Mouse (Mus musculus): ENCODE data around the gene Sorbs1. TPM values are rescaled to one million over a fixed set of nuclear protein-coding genes. Genes with fewer than 3 reads are reported as not detected.

Sorbs1 gene
- polyA plus RNA-seq, 2 experiments = 35.3 to 40.6 TPM

- peaks cover 34% of the 10 kb centered on the region for H3K4me1 ChIP-seq (ENCODE audit: control insufficient read depth, insufficient read depth, low read length)
- H3K27me3 ChIP-seq (ENCODE audit: control insufficient read depth, insufficient read depth, low read length) = no peaks in the 10 kb centered on the region
- H3K4me2 ChIP-seq (replicated peaks; ENCODE audit: low read depth, low read length, severe bottlenecking) = no peak overlapping the region
- WGBS = 61% methylated on average over 4 of the region's 4 CpGs
- H3K9me3 ChIP-seq (ENCODE audit: control insufficient read depth, low read length) = no peaks in the 10 kb centered on the region
- peak overlapping the region; percentile 65; the same call in 1 of the 2 replicates for H3K27ac ChIP-seq (replicated peaks; ENCODE audit: low read depth, low read length)
- ATAC-seq (ENCODE audit: low FRiP score, low read depth) (0 out of 2 replicates have a peak, but pooled peaks have one; percentile 2), DNase-seq (ENCODE audit: low spot score) (no peak)
- no peak for TF ChIP-seq POLR2A (IDR thresholded peaks at IDR 0.05; ENCODE audit: borderline replicate concordance, extremely low read depth, insufficient read depth, insufficient read length)
- H3K9ac ChIP-seq (ENCODE audit: low read depth, low read length, severe bottlenecking) = no peak overlapping the region
- no peak overlapping the region for H3K4me3 ChIP-seq (replicated peaks; ENCODE audit: low read length)
- no peaks in the 10 kb centered on the region for H3K36me3 ChIP-seq (ENCODE audit: control insufficient read depth, insufficient read depth, low read length)
Measured at GRCm38 (mm10) chr19:40410511-40410910, 103.1 kb downstream of the Sorbs1 start.

GRCm38 (mm10) chr19:40410109-40410508, 103.5 kb downstream of the Sorbs1 start:
- Histone ChIP-seq H3K27me3 (ENCODE audit: control insufficient read depth, insufficient read depth, low read length) (no peaks in the 10 kb centered on the region), H3K36me3 (ENCODE audit: control insufficient read depth, insufficient read depth, low read length) (no peaks in the 10 kb centered on the region), H3K4me2 (replicated peaks; ENCODE audit: low read depth, low read length, severe bottlenecking) (no peak overlapping the region), H3K9ac (ENCODE audit: low read depth, low read length, severe bottlenecking) (no peak overlapping the region), H3K4me1 (ENCODE audit: control insufficient read depth, insufficient read depth, low read length) (peaks cover 33% of the 10 kb centered on the region), H3K4me3 (replicated peaks; ENCODE audit: low read length) (no peak overlapping the region), H3K27ac (replicated peaks; ENCODE audit: low read depth, low read length) (peak overlapping the region; percentile 45), H3K9me3 (ENCODE audit: control insufficient read depth, low read length) (no peaks in the 10 kb centered on the region)
- 47% methylated on average over 9 of the region's 9 CpGs for WGBS
- TF ChIP-seq POLR2A (IDR thresholded peaks at IDR 0.05; ENCODE audit: borderline replicate concordance, extremely low read depth, insufficient read depth, insufficient read length) = no peak
- peak; percentile 27 for DNase-seq (ENCODE audit: low spot score)
- peak; percentile 64 for ATAC-seq (ENCODE audit: low FRiP score, low read depth)

- Histone ChIP-seq H3K4me3 (replicated peaks; ENCODE audit: low read length) (no peak overlapping the region), H3K9me3 (ENCODE audit: control insufficient read depth, low read length) (no peaks in the 10 kb centered on the region), H3K27ac (replicated peaks; ENCODE audit: low read depth, low read length) (peak overlapping the region; percentile 45), H3K27me3 (ENCODE audit: control insufficient read depth, insufficient read depth, low read length) (no peaks in the 10 kb centered on the region), H3K9ac (ENCODE audit: low read depth, low read length, severe bottlenecking) (no peak overlapping the region), H3K4me1 (ENCODE audit: control insufficient read depth, insufficient read depth, low read length) (peaks cover 27% of the 10 kb centered on the region), H3K36me3 (ENCODE audit: control insufficient read depth, insufficient read depth, low read length) (no peaks in the 10 kb centered on the region), H3K4me2 (replicated peaks; ENCODE audit: low read depth, low read length, severe bottlenecking) (no peak overlapping the region)
- TF ChIP-seq POLR2A (IDR thresholded peaks at IDR 0.05; ENCODE audit: borderline replicate concordance, extremely low read depth, insufficient read depth, insufficient read length) = no peak
- DNase-seq (ENCODE audit: low spot score) (no peak), ATAC-seq (ENCODE audit: low FRiP score, low read depth) (no peak)
- 86% methylated on average over 11 of the region's 11 CpGs for WGBS
Measured at GRCm38 (mm10) chr19:40409500-40410035, 104.0 kb downstream of the Sorbs1 start.

GRCm38 (mm10) chr19:40407186-40407585, 106.4 kb downstream of the Sorbs1 start:
- WGBS = 76% methylated on average over 2 of the region's 2 CpGs
- no peak for TF ChIP-seq POLR2A (IDR thresholded peaks at IDR 0.05; ENCODE audit: borderline replicate concordance, extremely low read depth, insufficient read depth, insufficient read length)

GRCm38 (mm10) chr19:40406661-40407060, 106.9 kb downstream of the Sorbs1 start:
- 96% methylated on average over 8 of the region's 8 CpGs for WGBS
- no peaks in the 10 kb centered on the region for H3K9me3 ChIP-seq (ENCODE audit: control insufficient read depth, low read length)

More at GRCm38 (mm10) chr19:40407186-40407585, 106.4 kb downstream of the Sorbs1 start:
- Histone ChIP-seq H3K4me1 (ENCODE audit: control insufficient read depth, insufficient read depth, low read length) (peaks cover 18% of the 10 kb centered on the region), H3K36me3 (ENCODE audit: control insufficient read depth, insufficient read depth, low read length) (no peaks in the 10 kb centered on the region), H3K27ac (replicated peaks; ENCODE audit: low read depth, low read length) (no peak overlapping the region), H3K9me3 (ENCODE audit: control insufficient read depth, low read length) (no peaks in the 10 kb centered on the region), H3K4me3 (replicated peaks; ENCODE audit: low read length) (no peak overlapping the region), H3K27me3 (ENCODE audit: control insufficient read depth, insufficient read depth, low read length) (no peaks in the 10 kb centered on the region), H3K4me2 (replicated peaks; ENCODE audit: low read depth, low read length, severe bottlenecking) (no peak overlapping the region), H3K9ac (ENCODE audit: low read depth, low read length, severe bottlenecking) (no peak overlapping the region)
- ATAC-seq (ENCODE audit: low FRiP score, low read depth) (no peak), DNase-seq (ENCODE audit: low spot score) (no peak)

More at GRCm38 (mm10) chr19:40406661-40407060, 106.9 kb downstream of the Sorbs1 start:
- Histone ChIP-seq H3K4me3 (replicated peaks; ENCODE audit: low read length) (no peak overlapping the region), H3K4me1 (ENCODE audit: control insufficient read depth, insufficient read depth, low read length) (peaks cover 17% of the 10 kb centered on the region), H3K4me2 (replicated peaks; ENCODE audit: low read depth, low read length, severe bottlenecking) (no peak overlapping the region), H3K27ac (replicated peaks; ENCODE audit: low read depth, low read length) (0 out of 2 replicates have a peak overlapping the region, but pooled peaks have one; percentile 26), H3K9ac (ENCODE audit: low read depth, low read length, severe bottlenecking) (no peak overlapping the region), H3K27me3 (ENCODE audit: control insufficient read depth, insufficient read depth, low read length) (no peaks in the 10 kb centered on the region), H3K36me3 (ENCODE audit: control insufficient read depth, insufficient read depth, low read length) (no peaks in the 10 kb centered on the region)
- no peak for TF ChIP-seq POLR2A (IDR thresholded peaks at IDR 0.05; ENCODE audit: borderline replicate concordance, extremely low read depth, insufficient read depth, insufficient read length)
- ATAC-seq (ENCODE audit: low FRiP score, low read depth) (no peak), DNase-seq (ENCODE audit: low spot score) (no peak)
